Mouse (Mus musculus) intestine, embryonic 15.5 days (tissue): ENCODE measurements around the gene Fbxo41. TPM values are rescaled to one million over a fixed set of nuclear protein-coding genes. Genes with fewer than 3 reads are reported as not detected.
"Not testable (repeated sequence)": the region's sequence is repeated elsewhere in the genome, so short reads cannot be mapped to it uniquely, and the experiment has no call there.

Experiments used
- ATAC-seq: fragments of 200-750 bp; cut with Nextera tagmentation; 2 replicates; pipeline ENCODE4 v1.8.0; 2017; ENCODE audit warnings: moderate TSS enrichment, moderate library complexity
- H3K27ac ChIP-seq: fragments of 300-500 bp; sonication (generic); 2 replicates; pipeline ENCODE4 v1.5.1; 2015; ENCODE audit warnings: mild to moderate bottlenecking, inconsistent platforms
- H3K27me3 ChIP-seq: fragments of 300-500 bp; sonication (generic); replicated peaks from 2 replicates; pipeline ENCODE4 v1.6.1; 2015; ENCODE audit warnings: inconsistent platforms
- H3K36me3 ChIP-seq: fragments of 300-500 bp; sonication (generic); 2 replicates; pipeline ENCODE4 v1.6.1; 2015; ENCODE audit warnings: inconsistent platforms
- H3K4me1 ChIP-seq: fragments of 300-500 bp; sonication (generic); replicated peaks from 2 replicates; pipeline ENCODE4 v1.6.1; 2015; ENCODE audit warnings: inconsistent platforms
- H3K4me2 ChIP-seq: fragments of 300-500 bp; sonication (generic); replicated peaks from 2 replicates; pipeline ENCODE4 v1.6.1; 2015; ENCODE audit warnings: mild to moderate bottlenecking, inconsistent platforms
- H3K4me3 ChIP-seq: fragments of 300-500 bp; sonication (generic); replicated peaks from 2 replicates; pipeline ENCODE4 v1.5.1; 2015; ENCODE audit warnings: inconsistent platforms
- H3K9ac ChIP-seq: fragments of 300-500 bp; sonication (generic); 2 replicates; pipeline ENCODE4 v1.6.1; 2015; ENCODE audit warnings: inconsistent platforms
- H3K9me3 ChIP-seq: fragments of 300-500 bp; sonication (generic); 2 replicates; pipeline ENCODE4 v1.6.1; 2016; ENCODE audit warnings: inconsistent platforms
- WGBS: fragments of 180-500 bp; shearing (Covaris S2); methylation state at CpG from one replicate; pipeline ENCODE4 v1.1.7; 2015; 5-methylcytosine and 5-hydroxymethylcytosine counted together
- polyA plus RNA-seq: library from polyadenylated mRNA; unstranded; fragments of >200 nt; fragmentation: Nextera tagmentation; extraction: Ambion mirVana; gene quantifications from 2 replicates; pipeline ENCODE4 v1.2.1, GENCODE M21; 2015

Fbxo41 gene
- polyA plus RNA-seq, 1 experiment from 2014 or later: 0.21 TPM

- Histone ChIP-seq H3K9ac (no peak overlapping the region), H3K4me3 (no peak overlapping the region), H3K9me3 (no peaks in the 10 kb centered on the region), H3K4me1 (peaks cover 16% of the 10 kb centered on the region), H3K4me2 (no peak overlapping the region), H3K27me3 (no peaks in the 10 kb centered on the region), H3K27ac (no peak overlapping the region), H3K36me3 (peaks cover 49% of the 10 kb centered on the region)
- no peak for ATAC-seq
- WGBS: 90% methylated on average over 2 of the region's 2 CpGs
Measured at GRCm38 (mm10) chr6:85459621-85460020, 43.2 kb downstream of the Fbxo41 start.

- peak overlapping the region; percentile 77 for H3K9ac ChIP-seq
- no peaks in the 10 kb centered on the region for H3K27me3 ChIP-seq
- H3K4me2 ChIP-seq: peak overlapping the region; percentile 98
- ATAC-seq: no peak
- H3K4me1 ChIP-seq: peaks cover 30% of the 10 kb centered on the region
- H3K9me3 ChIP-seq: no peaks in the 10 kb centered on the region
- no peak overlapping the region for H3K27ac ChIP-seq
- H3K36me3 ChIP-seq: no peaks in the 10 kb centered on the region
- 6% methylated on average over 7 of the region's 7 CpGs for WGBS
- H3K4me3 ChIP-seq: peak overlapping the region; percentile 82
Measured at GRCm38 (mm10) chr6:85452816-85453215, 50.0 kb downstream of the Fbxo41 start.

DNA sequence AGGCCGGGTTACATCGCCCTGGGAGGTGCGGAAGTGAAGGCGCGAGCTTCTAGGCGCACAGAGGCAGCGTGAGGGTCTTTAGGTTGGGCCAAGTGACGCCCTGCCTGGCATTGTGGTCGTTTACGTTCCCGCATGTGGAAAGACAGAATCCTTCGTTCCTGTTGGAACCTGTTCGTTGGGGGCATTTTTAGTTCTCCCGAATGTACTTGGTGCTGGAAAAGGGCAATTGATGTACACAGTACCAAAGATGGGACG, 50.5 kb downstream of the Fbxo41 start:
- peak; percentile 4; the same call in 1 of the 2 replicates for ATAC-seq
- Histone ChIP-seq H3K4me3 (peak overlapping the region; percentile 82), H3K4me1 (peaks cover 28% of the 10 kb centered on the region), H3K27me3 (no peaks in the 10 kb centered on the region), H3K4me2 (peak overlapping the region; percentile 98), H3K36me3 (no peaks in the 10 kb centered on the region), H3K9me3 (no peaks in the 10 kb centered on the region), H3K27ac (peak overlapping the region; percentile 94), H3K9ac (peak overlapping the region; percentile 77)
- 0% methylated on average over 15 of the region's 15 CpGs for WGBS

- Histone ChIP-seq H3K27ac (peak within 1 kb of the TSS; percentile 94), H3K4me3 (peak within 1 kb of the TSS; percentile 82), H3K36me3 (no peaks in the 10 kb centered on the region), H3K4me1 (peaks cover 27% of the 10 kb centered on the region), H3K9me3 (no peaks in the 10 kb centered on the region), H3K4me2 (peak within 1 kb of the TSS; percentile 98), H3K27me3 (no peaks in the 10 kb centered on the region), H3K9ac (peak within 1 kb of the TSS; percentile 82)
- WGBS: under 1% methylated on average over 54 of the region's 54 CpGs
- ATAC-seq: peak; percentile 91
Measured at GRCm38 (mm10) chr6:85451664-85452410, 51.0 kb downstream of the Fbxo41 start, which contains the start of gene Pradc1. Gene Pradc1 (minus strand): TSS chr6:85451970.

GRCm38 (mm10) chr6:85450697-85451663, 51.8 kb downstream of the Fbxo41 start, which contains the start of gene Cct7:
Gene Cct7 (plus strand): TSS chr6:85451514.
- no peaks in the 10 kb centered on the region for H3K27me3 ChIP-seq
- 1% methylated on average over 96 of the region's 96 CpGs for WGBS
- peak within 1 kb of the TSS; percentile 82 for H3K9ac ChIP-seq

GRCm38 (mm10) chr6:85450140-85450539, 52.7 kb downstream of the Fbxo41 start:
- not testable (repeated sequence) for ATAC-seq, H3K36me3 ChIP-seq, H3K9me3 ChIP-seq, H3K27me3 ChIP-seq, H3K27ac ChIP-seq
- H3K4me3 ChIP-seq: peak overlapping the region; percentile 82; the same call in 1 of the 2 replicates
- 43% methylated on average over 1 of the region's 1 CpGs for WGBS
- H3K4me2 ChIP-seq: peak overlapping the region; percentile 98
- H3K9ac ChIP-seq: 0 out of 2 replicates have a peak overlapping the region, but pooled peaks have one; percentile 82
- H3K4me1 ChIP-seq: peaks cover 14% of the 10 kb centered on the region

More at GRCm38 (mm10) chr6:85450697-85451663, 51.8 kb downstream of the Fbxo41 start, which contains the start of gene Cct7:
- H3K4me1 ChIP-seq: peaks cover 19% of the 10 kb centered on the region
- no peaks in the 10 kb centered on the region for H3K9me3 ChIP-seq
- 0 out of 2 replicates have a peak, but pooled peaks cover under 1% of the 10 kb centered on the region for H3K36me3 ChIP-seq
- peak within 1 kb of the TSS; percentile 98 for H3K4me2 ChIP-seq
- peak within 1 kb of the TSS; percentile 82 for H3K4me3 ChIP-seq
- H3K27ac ChIP-seq: peak within 1 kb of the TSS; percentile 94
- peak; percentile 96 for ATAC-seq

- H3K4me3 ChIP-seq: no peak overlapping the region
- no peak for ATAC-seq
- no peak overlapping the region for H3K27ac ChIP-seq
- H3K27me3 ChIP-seq: no peaks in the 10 kb centered on the region
- H3K36me3 ChIP-seq: peaks cover 11% of the 10 kb centered on the region; the same call in 1 of the 2 replicates
- H3K4me1 ChIP-seq: no peaks in the 10 kb centered on the region
- H3K9me3 ChIP-seq: no peaks in the 10 kb centered on the region
- H3K9ac ChIP-seq: no peak overlapping the region
- H3K4me2 ChIP-seq: no peak overlapping the region
- WGBS: 83% methylated on average over 6 of the region's 6 CpGs
Measured at GRCm38 (mm10) chr6:85447351-85447750, 55.4 kb downstream of the Fbxo41 start.

GRCm38 (mm10) chr6:85445286-85445685, 57.5 kb downstream of the Fbxo41 start:
- ATAC-seq: no peak
- Histone ChIP-seq H3K4me2 (no peak overlapping the region), H3K27me3 (no peaks in the 10 kb centered on the region), H3K4me3 (no peak overlapping the region), H3K9ac (no peak overlapping the region), H3K9me3 (no peaks in the 10 kb centered on the region), H3K4me1 (no peaks in the 10 kb centered on the region), H3K27ac (no peak overlapping the region), H3K36me3 (peaks cover 17% of the 10 kb centered on the region; the same call in 1 of the 2 replicates)
- 85% methylated on average over 5 of the region's 5 CpGs for WGBS

GRCm38 (mm10) chr6:85444266-85444965, 58.4 kb downstream of the Fbxo41 start:
- no peak overlapping the region for H3K4me3 ChIP-seq
- no peak overlapping the region for H3K9ac ChIP-seq
- H3K27me3 ChIP-seq: no peaks in the 10 kb centered on the region
- no peaks in the 10 kb centered on the region for H3K4me1 ChIP-seq
- H3K4me2 ChIP-seq: no peak overlapping the region
- 85% methylated on average over 8 of the region's 8 CpGs for WGBS
- H3K27ac ChIP-seq: no peak overlapping the region
- no peak for ATAC-seq
- no peaks in the 10 kb centered on the region for H3K9me3 ChIP-seq
- peaks cover 21% of the 10 kb centered on the region; the same call in 1 of the 2 replicates for H3K36me3 ChIP-seq

DNA sequence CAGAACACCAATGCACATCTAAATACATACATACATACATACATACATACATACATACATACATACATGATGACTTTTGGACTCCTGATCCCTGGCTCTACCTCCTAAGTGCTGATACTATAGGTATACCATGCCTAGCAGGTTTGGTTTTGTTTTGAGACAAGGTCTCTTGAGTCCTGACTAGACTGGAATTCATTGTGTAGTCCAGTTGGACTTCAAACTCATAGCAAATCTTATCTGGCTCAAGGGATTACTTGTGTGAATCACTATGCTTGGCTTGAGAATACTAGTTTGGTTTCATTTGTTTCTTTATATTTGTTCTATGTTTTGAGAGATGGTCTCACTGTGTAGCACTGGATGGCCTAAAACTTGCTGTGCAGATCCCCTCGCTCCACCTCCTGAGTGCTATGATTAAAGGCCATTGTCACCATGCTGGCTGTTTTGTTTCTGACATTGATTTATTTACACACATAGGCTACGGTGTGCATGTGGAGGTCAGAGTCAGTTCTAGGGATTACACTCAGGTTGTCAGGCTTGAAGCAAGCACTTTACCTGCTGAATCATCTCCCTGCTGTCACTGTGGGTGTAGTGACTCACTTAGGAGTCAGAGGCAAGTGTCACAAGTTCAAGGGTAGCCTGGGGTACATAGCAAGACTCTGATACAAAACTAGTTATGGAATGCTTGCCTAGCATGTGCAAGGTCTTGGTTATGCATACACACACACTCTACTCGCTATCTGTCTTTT, 59.1 kb downstream of the Fbxo41 start:
- Histone ChIP-seq H3K4me2 (no peak overlapping the region), H3K9me3 (no peaks in the 10 kb centered on the region), H3K9ac (no peak overlapping the region), H3K27ac (no peak overlapping the region), H3K27me3 (no peaks in the 10 kb centered on the region), H3K4me3 (no peak overlapping the region), H3K36me3 (peaks cover 25% of the 10 kb centered on the region), H3K4me1 (no peaks in the 10 kb centered on the region)
- WGBS: 75% methylated on average over 3 of the region's 3 CpGs
- ATAC-seq: peak; percentile 39; the same call in 1 of the 2 replicates

GRCm38 (mm10) chr6:85441142-85441541, 61.7 kb downstream of the Fbxo41 start:
- Histone ChIP-seq H3K4me1 (no peaks in the 10 kb centered on the region), H3K27ac (no peak overlapping the region), H3K4me3 (no peak overlapping the region), H3K4me2 (no peak overlapping the region), H3K9me3 (no peaks in the 10 kb centered on the region), H3K9ac (no peak overlapping the region), H3K36me3 (peaks cover 30% of the 10 kb centered on the region), H3K27me3 (no peaks in the 10 kb centered on the region)
- WGBS: 91% methylated on average over 4 of the region's 4 CpGs
- no peak for ATAC-seq
